In genomic region chr7:65419926-65420325, GRCm38 (mm10) we compare ENCODE assay signal across 19 mouse cellular contexts.
DNase-seq lines count a peak whose midpoint lies in the region; ATAC-seq and TF ChIP-seq lines count a peak whose summit lies in the region.
"Had no signal": no experiment of that assay in that cellular context is flagged by ENCODE, and none has a peak within 500 bp of the region (broad histone marks: within the 10 kb centered on the region; RNA-seq: fewer than 3 reads in every experiment).

No protein-coding gene starts in this region.

- no peak overlapping the region for H3K4me3 ChIP-seq in heart, postnatal 0 days (ENCODE audit: low read depth, low read length)
- H3K4me3 ChIP-seq in heart, embryonic 11.5 days (ENCODE audit: low read depth, low read length): no peak overlapping the region
- no peak overlapping the region for H3K4me3 ChIP-seq in left cerebral cortex, adult 2 months
- H3K4me3 ChIP-seq in G1E (ENCODE audit: low read depth, low read length): no peak overlapping the region
- no peak overlapping the region for H3K4me3 ChIP-seq in brown adipose tissue, adult 24 weeks (ENCODE audit: insufficient read depth, low read depth, low read length)
- H3K4me3 ChIP-seq: forebrain, embryonic 13.5 days; liver, embryonic 15.5 days; neural tube, embryonic 12.5 days had no signal

- WGBS in heart, postnatal 0 days: 66% methylated on average over 1 of the region's 1 CpGs
- WGBS in heart, embryonic 11.5 days (ENCODE audit: insufficient replicate concordance): 63% methylated on average over 1 of the region's 1 CpGs

- TF ChIP-seq CTCF in heart, postnatal 0 days (IDR thresholded peaks at IDR 0.05; ENCODE audit: low read depth): no peak
- no peak for TF ChIP-seq CTCF in left cerebral cortex, adult 2 months (IDR thresholded peaks at IDR 0.05)
- no peak for TF ChIP-seq CTCF in G1E (IDR thresholded peaks at IDR 0.05; ENCODE audit: low read depth, low read length)

- intact Hi-C loops in left cerebral cortex, adult 2 months (cut with DNase I): loop anchor here (5.0 kb wide), 1 partner anchor 63 kb away; no protein-coding TSS in a partner anchor

- H3K9ac ChIP-seq in heart, postnatal 0 days (replicated peaks; ENCODE audit: low read depth, low read length): no peak overlapping the region
- no peak overlapping the region for H3K9ac ChIP-seq in heart, embryonic 11.5 days (ENCODE audit: low read depth, low read length)
- H3K9ac ChIP-seq: forebrain, embryonic 13.5 days; liver, embryonic 15.5 days; neural tube, embryonic 12.5 days had no signal

- H3K36me3 ChIP-seq in heart, postnatal 0 days (replicated peaks; ENCODE audit: control insufficient read depth, insufficient read depth, low read length): no peaks in the 10 kb centered on the region
- H3K36me3 ChIP-seq in heart, embryonic 11.5 days (ENCODE audit: control insufficient read depth, insufficient read depth, low read length): no peaks in the 10 kb centered on the region
- H3K36me3 ChIP-seq in G1E (replicated peaks): no peaks in the 10 kb centered on the region
- H3K36me3 ChIP-seq: liver, embryonic 15.5 days; neural tube, embryonic 12.5 days had no signal

- peak overlapping the region; percentile 60 for H3K27ac ChIP-seq in heart, postnatal 0 days (ENCODE audit: low read depth)
- no peak overlapping the region for H3K27ac ChIP-seq in heart, embryonic 11.5 days (ENCODE audit: low read depth, low read length)
- peak overlapping the region; percentile 91 for H3K27ac ChIP-seq in left cerebral cortex, adult 2 months
- H3K27ac ChIP-seq in brown adipose tissue, adult 24 weeks (replicated peaks; ENCODE audit: low read depth, low read length): 0 out of 2 replicates have a peak overlapping the region, but pooled peaks have one; percentile 14
- H3K27ac ChIP-seq: forebrain, embryonic 13.5 days; liver, embryonic 15.5 days; macrophage; neural tube, embryonic 12.5 days had no signal

- H3K4me1 ChIP-seq in heart, postnatal 0 days (ENCODE audit: control insufficient read depth, insufficient read depth): peaks cover 25% of the 10 kb centered on the region
- H3K4me1 ChIP-seq in heart, embryonic 11.5 days (ENCODE audit: control insufficient read depth, insufficient read depth, low read length): peaks cover 27% of the 10 kb centered on the region
- H3K4me1 ChIP-seq in G1E (ENCODE audit: insufficient read depth, low read depth, low read length): peaks cover 32% of the 10 kb centered on the region
- H3K4me1 ChIP-seq in brown adipose tissue, adult 24 weeks (ENCODE audit: control insufficient read depth, insufficient read depth, insufficient read length, low read length): peaks cover 40% of the 10 kb centered on the region
- H3K4me1 ChIP-seq: liver, embryonic 15.5 days had no signal

- no peak overlapping the region for H3K4me2 ChIP-seq in heart, postnatal 0 days (ENCODE audit: low read depth, low read length)
- H3K4me2 ChIP-seq in heart, embryonic 11.5 days: no peak overlapping the region
- H3K4me2 ChIP-seq: forebrain, embryonic 13.5 days; liver, embryonic 15.5 days; midbrain, embryonic 11.5 days; neural tube, embryonic 12.5 days had no signal

- no peaks in the 10 kb centered on the region for H3K9me3 ChIP-seq in heart, postnatal 0 days (replicated peaks; ENCODE audit: control insufficient read depth, low read length)
- H3K9me3 ChIP-seq in heart, embryonic 11.5 days (replicated peaks; ENCODE audit: control insufficient read depth, low read length): no peaks in the 10 kb centered on the region
- no peaks in the 10 kb centered on the region for H3K9me3 ChIP-seq in G1E (replicated peaks)
- H3K9me3 ChIP-seq: forebrain, embryonic 13.5 days; liver, embryonic 15.5 days; neural tube, embryonic 12.5 days had no signal

- DNase-seq in heart, postnatal 0 days (ENCODE audit: low spot score): no peak
- DNase-seq in left cerebral cortex, adult 2 months (ENCODE audit: extremely low spot score in 1 of 2, low spot score in 2 of 2): no peak
- DNase-seq in left cerebral cortex, adult 11 months (ENCODE audit: low spot score): no peak
- peak; percentile 16 for DNase-seq in G1E (ENCODE audit: low spot score)
- no peak for DNase-seq in urinary bladder, postnatal 10 days (ENCODE audit: low spot score)
- DNase-seq: adrenal gland, adult 2 months; cerebellum, adult 9-10 months; gastrocnemius, postnatal 25 days; kidney, adult 8-10 months; layer of hippocampus, postnatal 36 days; right cerebral cortex, adult 18-20 months had no signal

- no peaks in the 10 kb centered on the region for H3K27me3 ChIP-seq in heart, postnatal 0 days (ENCODE audit: control insufficient read depth, insufficient read depth, low read length)
- H3K27me3 ChIP-seq in heart, embryonic 11.5 days (ENCODE audit: control insufficient read depth, insufficient read depth, low read length): no peaks in the 10 kb centered on the region
- peaks cover 5% of the 10 kb centered on the region for H3K27me3 ChIP-seq in G1E (ENCODE audit: insufficient read depth, low read length)
- H3K27me3 ChIP-seq: forebrain, embryonic 13.5 days; neural tube, embryonic 12.5 days had no signal

- TF ChIP-seq EP300 in heart, postnatal 0 days (IDR thresholded peaks at IDR 0.05; ENCODE audit: low read depth): no peak

- ATAC-seq in heart, postnatal 0 days (ENCODE audit: insufficient read depth, low read depth): no peak
- no peak for ATAC-seq in heart, embryonic 11.5 days (replicated peaks; ENCODE audit: insufficient number of reproducible peaks, low FRiP score, low TSS enrichment)
- peak; percentile 65 for ATAC-seq in G1E (ENCODE audit: extremely low read depth, insufficient number of reproducible peaks, low FRiP score, poor library complexity, severe bottlenecking)
- ATAC-seq: forebrain, embryonic 13.5 days; inflammation-experienced regulatory T-cells, adult 6 months had no signal
